Mouse (Mus musculus) spleen, adult 2 months (tissue): ENCODE results near the gene Ispd.

ENCODE experiments used
- CTCF ChIP-seq: fragments of 200-500 bp; IDR thresholded peaks from 2 replicates; pipeline ENCODE4 v1.5.1; 2011; ENCODE audit warnings: mild to moderate bottlenecking, inconsistent platforms; ENCODE audit not compliant: insufficient read depth, insufficient read length, insufficient replicate concordance; ENCODE audit errors: extremely low read depth
- POLR2A ChIP-seq: fragments of 200-500 bp; IDR thresholded peaks from 2 replicates; pipeline ENCODE4 v1.6.1; 2011; ENCODE audit warnings: low read depth, low read length, inconsistent platforms

DNA sequence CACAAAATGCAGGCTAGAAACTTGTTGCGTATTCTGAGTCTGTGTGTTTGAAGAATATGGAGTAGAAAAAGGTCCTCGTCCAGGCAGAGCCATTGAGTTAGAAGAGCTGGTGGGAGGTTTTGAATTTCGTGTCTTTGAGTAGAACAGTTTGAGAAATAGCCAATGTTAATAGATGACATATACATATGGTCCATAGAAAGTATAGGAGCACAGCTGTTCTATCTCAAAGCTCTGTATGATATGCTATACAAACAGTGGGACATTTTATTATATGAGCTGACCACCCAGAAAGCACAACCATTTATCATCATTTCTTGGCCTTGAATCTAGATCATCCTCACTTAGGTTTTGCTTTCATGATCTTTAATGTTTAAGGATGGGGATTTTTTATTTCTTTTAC, 116.3 kb downstream of the Ispd start:
- no peak for TF ChIP-seq CTCF
- no peak for TF ChIP-seq POLR2A
